Mouse (Mus musculus) fat pad, adult 2 months (tissue): Measurements from ENCODE around the gene Palm.

Source experiments
- DNase-seq: peaks from one replicate; pipeline ENCODE4 v3.0.0-alpha.2; 2011; ENCODE audit warnings: low read depth, low spot score; ENCODE audit errors: extremely low read depth

Palm gene

DNA sequence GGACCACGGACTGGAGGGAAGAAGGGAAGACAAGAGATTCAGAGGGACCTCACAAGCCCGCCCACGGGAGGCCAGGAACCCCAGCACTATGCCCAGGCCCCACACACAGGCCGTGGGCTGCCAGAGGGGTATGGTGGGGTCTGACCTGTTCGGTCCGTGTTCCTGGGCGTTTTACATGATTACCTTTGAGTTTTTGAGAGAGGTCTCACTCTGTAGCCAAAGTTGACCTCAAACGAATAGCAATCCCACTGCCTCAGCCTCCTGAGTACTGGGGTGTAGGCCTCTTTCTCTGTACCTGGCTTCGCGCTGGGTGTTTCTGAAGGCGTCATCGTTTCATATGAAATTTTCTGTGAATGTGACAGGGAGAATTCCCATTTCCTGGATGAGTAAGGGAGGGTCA is 28.4 kb downstream of the Palm start:
- no peak for DNase-seq

- DNase-seq, result no peak
Observed at GRCm38 (mm10) chr10:79822372-79822771, 29.0 kb downstream of the Palm start.

- DNase-seq, result no peak
Observed at GRCm38 (mm10) chr10:79823011-79823410, 29.6 kb downstream of the Palm start.

DNA sequence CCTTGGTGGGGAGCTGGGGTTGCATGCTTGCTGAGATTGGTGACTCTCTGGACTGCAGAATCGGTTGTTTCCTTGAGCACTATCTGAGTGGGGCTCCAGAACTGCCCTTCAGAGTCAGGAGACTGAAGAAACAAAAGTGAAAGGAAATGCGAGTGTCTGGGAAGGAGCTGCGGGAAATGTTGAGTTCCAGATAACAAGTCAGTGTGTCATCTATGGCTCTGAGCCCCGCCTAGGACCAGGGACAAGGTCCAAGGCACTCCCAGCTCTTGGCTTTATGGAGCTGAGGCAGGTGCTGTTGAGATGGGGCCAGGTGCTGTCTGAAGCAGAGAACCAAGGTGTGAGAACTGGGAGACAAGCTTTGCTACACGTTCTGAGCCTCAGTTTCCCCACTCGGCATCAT is 31.0 kb downstream of the Palm start:
- DNase-seq, result no peak

GRCm38 (mm10) chr10:79831583-79831982 is 38.2 kb downstream of the Palm start:
- no peak for DNase-seq

GRCm38 (mm10) chr10:79832026-79832785 is 38.8 kb downstream of the Palm start:
- DNase-seq, result no peak

- no peak for DNase-seq
Observed at GRCm38 (mm10) chr10:79832786-79833181, 39.4 kb downstream of the Palm start.

GRCm38 (mm10) chr10:79834769-79835398 is 41.5 kb downstream of the Palm start:
- DNase-seq, result no peak

- DNase-seq, result no peak
Observed at GRCm38 (mm10) chr10:79836918-79837317, 43.5 kb downstream of the Palm start.

DNA sequence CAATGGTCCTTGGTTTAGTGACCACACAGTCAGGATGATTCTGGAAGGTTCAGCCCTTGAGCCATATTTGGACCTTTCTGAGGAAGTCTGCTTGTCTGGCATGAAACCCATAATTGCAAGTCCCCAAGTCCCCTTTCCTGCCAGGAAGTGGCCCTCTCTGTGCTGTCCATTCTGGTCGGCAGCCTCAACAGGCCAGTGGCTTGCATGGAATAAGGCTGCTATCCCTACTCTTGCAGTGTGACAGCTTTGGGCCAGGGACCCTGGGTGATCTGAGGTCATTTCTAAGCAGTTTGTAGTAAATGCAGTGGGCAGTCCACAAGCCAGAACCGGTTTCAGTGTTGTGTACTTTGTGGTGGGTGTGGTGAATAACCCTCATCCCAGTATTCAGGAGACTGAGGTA is 44.8 kb downstream of the Palm start:
- no peak for DNase-seq

- DNase-seq, result no peak
Observed at GRCm38 (mm10) chr10:79840091-79840490, 46.7 kb downstream of the Palm start.

GRCm38 (mm10) chr10:79840644-79841551 is 47.5 kb downstream of the Palm start:
- no peak for DNase-seq

GRCm38 (mm10) chr10:79842322-79842721 is 49.0 kb downstream of the Palm start:
- DNase-seq, result no peak

GRCm38 (mm10) chr10:79843476-79843875 is 50.1 kb downstream of the Palm start:
- DNase-seq, result no peak

- DNase-seq, result no peak
Observed at GRCm38 (mm10) chr10:79846553-79846952, 53.2 kb downstream of the Palm start.

GRCm38 (mm10) chr10:79849941-79850628 is 56.7 kb downstream of the Palm start:
- no peak for DNase-seq

GRCm38 (mm10) chr10:79851653-79852052 is 58.3 kb downstream of the Palm start:
- no peak for DNase-seq

GRCm38 (mm10) chr10:79852107-79852789 is 58.9 kb downstream of the Palm start:
- no peak for DNase-seq

DNA sequence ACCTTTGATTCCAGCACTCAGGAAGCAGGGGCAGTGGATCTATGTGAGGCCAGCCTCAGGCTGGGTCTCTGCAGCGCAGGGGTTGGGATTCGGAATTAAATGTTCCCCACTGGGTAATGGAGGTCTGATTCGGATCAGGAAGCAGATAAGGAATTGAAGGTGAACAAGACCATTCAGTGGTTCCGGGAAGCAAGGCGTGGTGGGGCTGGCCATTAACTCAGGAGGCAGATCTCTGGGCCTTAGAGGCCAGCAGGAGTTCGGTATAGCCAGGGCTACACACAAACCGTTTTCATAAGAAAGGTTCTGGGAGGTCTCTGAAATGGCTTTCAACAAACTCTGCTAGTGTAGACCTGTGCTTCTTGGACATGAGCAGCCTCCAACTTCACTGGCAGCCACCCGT is 59.5 kb downstream of the Palm start:
- DNase-seq, result no peak

- DNase-seq, result no peak
Observed at GRCm38 (mm10) chr10:79853392-79853791, 60.0 kb downstream of the Palm start.
